Mouse (Mus musculus) urinary bladder, adult 2 months (tissue): Measurements from ENCODE around the gene Prcd. TPM values are rescaled to one million over a fixed set of nuclear protein-coding genes. Genes with fewer than 3 reads are reported as not detected.
"Not testable (repeated sequence)": the region's sequence is repeated elsewhere in the genome, so short reads cannot be mapped to it uniquely, and the experiment has no call there.

Experiments
- DNase-seq: peaks from one replicate; pipeline ENCODE4 v3.0.0; 2022; ENCODE audit warnings: low spot score
- polyA plus RNA-seq: library from polyadenylated mRNA; depleted of rRNA; stranded (reverse); fragments of >200 nt; gene quantifications from 2 replicates; pipeline ENCODE4 v1.2.3, GENCODE M21; 2012

The Prcd gene
- polyA plus RNA-seq, 1 experiment = 3.1 TPM

DNA sequence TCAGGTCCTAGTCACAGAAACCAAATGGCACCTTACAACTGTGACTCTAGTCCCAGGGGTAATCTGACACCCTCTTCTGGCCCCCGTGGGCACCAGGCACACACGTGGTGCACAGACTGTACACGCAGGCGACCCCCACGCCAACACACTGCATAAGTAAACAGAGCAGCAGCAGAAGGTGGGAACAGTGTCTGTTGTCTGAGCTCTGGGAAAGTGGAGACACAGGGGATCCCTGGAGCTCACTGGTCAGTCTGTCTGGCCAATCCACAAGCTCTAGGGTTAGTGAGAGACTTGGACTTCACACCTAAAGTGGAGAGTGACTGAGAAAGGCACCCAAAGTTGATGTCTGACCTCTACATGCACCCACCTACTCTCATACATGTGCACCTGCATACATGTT is 16.0 kb downstream of the Prcd start:
- no peak for DNase-seq

DNA sequence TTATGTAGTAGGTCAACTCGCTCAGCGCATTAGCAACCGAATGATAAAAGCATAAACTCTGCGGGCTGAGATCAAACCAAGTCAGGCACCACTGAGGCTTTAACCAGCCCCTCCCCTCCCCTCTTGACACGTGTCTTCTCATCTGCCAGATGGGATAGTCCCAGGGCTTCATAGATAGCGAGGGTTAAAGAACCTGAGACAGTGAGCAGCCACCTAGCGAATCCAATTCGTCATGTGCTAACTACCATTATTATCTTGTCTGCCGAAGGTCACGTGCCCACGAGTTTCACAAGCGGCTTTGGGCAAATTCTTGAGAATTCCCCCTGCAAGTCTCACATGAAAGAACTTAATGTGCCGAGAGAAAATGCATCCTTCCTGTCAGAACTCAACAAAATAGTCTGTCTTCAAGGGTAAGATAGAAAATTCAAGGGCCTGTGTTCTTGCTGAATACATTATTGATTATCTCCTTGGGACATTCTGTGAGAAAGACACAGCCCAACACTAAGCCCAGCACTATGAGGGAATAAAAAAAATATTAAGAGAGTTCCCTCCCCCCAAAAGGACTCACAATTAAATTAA is 16.5 kb downstream of the Prcd start:
- DNase-seq = no peak

DNA sequence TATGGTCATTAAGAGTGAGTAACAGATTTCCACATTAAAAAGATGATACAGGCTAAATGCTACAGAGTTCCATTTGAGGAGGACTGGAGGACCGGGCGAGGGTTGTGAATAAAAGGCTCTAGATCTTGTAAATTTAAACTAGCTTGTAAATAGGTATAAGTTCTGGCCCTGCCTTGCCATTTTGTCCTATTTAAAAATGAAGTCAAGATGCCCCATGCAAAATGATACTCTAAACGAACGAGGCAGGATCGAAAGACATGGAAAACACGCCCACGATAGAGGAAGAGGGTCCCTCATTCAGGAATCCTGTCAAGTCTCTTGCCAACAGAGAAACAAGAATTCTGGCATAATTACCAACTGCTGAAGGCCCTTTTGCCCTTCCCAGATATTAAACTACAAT is 17.1 kb downstream of the Prcd start:
- no peak for DNase-seq

DNA sequence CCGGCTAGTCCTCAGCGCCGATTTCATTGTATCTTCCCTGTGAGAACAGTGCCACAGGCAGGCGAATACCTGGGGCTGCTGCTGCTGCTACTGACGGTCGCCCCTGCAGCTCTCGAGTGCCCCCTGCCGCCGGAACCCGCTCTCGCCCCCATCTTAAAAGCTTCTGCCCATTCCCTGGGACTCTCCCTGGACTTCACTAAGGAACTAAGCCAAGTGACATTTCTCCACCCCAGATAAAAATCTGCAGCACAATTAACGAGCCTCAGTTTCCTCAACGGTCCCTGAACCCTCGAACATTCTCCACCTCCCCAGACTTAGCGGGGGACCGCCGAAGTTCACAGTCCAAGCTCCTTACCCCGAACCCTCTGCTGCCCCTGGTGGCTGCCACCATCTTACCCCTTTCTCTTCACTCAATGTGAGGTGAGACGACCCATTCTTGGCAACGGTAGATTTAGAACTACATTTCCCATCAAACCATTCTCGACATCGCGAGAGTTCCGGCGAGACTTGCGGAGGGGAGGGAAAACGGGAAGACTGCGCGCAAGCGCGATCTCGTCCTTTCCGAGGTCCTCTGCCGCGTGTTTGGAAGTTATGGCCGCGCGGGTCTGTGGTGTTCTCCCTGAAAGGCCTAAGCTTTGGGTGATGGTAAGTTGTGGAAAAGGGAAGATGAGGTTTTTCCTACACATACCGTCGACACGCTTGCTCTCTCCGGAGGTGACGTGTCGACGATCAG is 17.9 kb downstream of the Prcd start:
- peak; percentile 98 for DNase-seq

DNA sequence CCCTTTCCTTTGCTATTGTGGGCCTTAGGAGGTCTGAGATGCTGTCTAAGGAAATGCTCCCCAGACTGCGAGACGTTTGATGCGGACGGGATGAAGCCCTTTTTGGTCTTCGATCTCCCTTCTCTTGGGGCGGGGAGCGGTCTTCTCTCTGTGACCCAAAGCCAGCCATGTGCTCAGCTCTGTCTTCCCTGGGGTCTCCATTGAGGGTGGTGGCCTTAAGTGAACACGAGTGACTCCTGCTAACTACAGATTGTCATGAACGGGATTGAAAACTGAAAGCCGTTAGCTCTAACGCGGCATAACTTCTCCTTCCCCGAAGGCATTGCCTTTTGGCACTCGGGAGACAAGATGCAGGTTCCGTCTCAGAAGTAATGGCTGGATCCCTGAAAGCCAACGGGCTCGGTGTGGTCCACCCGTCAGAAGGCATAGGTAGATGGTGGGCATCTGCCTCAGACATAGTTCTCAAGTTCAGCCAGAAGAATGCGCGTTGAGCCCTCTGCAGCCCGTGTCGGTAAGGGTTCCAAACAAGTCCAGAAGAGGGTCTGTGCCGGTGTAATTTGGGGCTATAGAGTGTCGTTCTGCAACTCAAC is 18.6 kb downstream of the Prcd start:
- DNase-seq = no peak

DNA sequence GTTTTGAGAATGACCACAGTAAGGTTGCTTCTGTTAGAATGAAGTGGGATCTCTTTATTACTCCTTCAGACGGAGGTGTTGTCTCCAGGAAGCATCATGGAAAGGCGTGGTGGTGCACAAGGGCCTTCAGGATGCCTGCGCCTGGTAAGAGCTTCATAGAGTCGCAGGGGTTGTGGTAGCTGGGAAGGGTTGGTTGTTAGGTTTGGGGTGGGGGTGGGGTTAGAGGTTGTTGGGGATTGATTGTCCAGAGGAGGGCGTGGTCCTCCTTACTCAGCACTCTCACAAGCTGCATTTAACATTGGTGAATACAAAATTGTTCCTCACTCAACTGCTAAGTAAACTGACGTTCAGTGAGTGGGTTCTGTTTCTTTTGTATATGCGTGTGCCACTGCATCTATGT is 19.3 kb downstream of the Prcd start:
- no peak for DNase-seq

DNA sequence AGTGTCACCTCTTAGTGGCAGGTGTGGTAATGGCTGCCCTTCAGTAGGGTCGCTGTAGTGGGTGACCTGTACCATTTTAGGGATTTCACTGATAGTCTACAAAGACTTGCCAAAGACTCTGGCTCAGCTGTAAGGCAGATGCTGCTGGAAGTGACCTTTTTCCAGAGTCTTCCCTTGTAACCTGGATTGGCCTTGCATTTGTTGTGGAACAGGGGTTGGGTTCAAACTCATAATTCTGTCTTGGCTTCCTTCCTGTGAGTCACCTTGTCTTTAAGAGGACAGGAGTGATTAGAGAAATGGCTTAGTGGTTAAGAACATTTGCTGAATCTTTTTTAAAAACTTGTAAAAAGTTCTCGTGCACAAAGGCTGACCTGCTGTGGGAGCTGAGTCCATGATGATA is 20.1 kb downstream of the Prcd start:
- DNase-seq = no peak

DNA sequence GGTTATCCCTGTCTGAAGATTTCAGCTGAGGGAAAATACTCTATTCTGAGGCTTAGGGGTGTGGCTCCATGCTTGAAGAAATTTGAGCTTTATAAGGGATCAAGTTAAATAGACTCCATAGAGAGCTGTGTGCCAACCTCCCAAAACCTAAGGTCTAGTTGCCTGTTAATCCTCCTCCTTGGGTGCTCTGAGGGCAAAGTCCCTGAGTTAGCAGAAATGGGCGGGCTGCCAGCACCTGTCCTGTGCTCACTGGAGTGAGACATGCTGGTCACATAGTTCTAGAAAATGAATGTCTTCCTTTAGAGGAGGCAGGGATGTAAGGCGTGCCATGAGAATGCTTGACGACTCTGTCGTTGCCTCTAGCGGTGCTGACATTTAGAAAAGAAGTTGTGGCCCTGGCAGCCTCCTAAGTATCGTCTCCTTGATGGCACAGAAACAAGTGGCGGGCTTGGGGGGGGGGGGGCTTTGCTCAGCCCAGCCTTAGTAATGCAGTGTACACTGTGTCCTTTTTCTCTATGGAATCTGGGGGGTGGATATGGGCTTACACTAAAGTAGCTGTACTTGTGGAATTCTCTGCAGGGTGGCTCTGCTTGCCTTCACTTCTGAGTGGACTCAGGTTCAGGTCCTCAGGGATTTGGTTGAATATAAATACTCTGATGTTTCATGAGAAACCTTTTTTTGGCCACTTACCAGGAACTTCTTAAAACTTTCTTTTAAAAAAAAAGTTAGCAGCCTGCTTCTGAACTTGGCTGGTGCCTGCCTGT is 21.5 kb downstream of the Prcd start:
- no peak for DNase-seq

DNA sequence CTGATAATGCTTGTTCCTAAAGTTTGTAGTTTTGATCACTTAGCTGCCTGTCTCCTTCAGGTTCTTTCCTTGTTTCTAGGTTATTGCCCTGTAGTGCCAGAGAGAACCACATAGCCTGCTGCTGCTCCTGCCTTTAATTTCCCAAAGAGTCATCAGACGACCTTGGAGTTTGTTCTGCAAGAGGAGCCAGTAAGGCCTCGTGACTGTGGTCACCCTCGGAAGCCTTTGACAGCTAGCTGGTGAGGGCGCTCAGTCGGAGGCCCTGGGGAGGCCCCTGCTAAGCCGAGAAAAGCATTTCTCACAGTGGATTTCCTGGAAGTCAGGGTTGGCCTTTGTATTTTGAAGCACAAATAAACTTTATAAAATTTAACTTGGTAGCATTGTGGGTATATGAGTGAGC is 22.1 kb downstream of the Prcd start:
- DNase-seq = not testable (repeated sequence)

DNA sequence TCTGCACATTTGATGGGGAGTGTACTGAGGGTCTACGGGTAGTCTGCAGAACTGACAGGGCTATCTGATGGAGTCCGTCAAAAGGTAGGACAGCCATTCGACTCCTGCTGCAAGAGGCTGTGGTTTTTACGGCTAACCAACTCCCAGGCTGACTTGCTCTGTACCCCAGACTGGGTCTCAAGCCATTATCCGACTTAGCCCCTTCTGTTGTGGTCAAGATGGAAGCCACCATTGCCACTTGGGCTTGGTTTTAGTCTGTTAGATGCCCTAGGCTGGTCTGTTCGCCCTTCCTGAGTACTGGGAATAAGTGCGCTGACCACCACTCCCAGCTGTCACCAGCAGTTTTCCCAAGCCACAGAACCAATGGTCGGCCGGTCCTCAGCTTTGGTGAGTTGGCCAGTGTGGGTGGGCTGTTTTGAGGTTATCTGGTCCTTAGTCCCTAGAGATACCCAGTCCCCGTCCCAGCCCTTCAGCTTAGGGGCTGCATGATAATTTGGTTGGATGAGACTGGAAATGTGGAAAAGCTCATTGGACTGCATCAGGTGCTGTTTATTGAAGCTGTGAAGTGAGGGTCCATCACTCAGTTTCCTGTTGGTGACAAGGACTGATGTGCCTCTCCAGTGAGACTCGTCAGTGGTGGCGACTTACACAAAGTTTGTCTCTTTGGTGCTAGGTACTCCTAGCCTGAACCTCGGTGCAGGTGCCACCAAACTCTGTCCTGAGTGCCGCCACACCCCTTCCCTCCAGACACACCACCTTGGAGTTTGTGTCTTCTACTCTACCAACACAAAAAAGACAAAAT is 23.0 kb downstream of the Prcd start:
- DNase-seq = no peak

DNA sequence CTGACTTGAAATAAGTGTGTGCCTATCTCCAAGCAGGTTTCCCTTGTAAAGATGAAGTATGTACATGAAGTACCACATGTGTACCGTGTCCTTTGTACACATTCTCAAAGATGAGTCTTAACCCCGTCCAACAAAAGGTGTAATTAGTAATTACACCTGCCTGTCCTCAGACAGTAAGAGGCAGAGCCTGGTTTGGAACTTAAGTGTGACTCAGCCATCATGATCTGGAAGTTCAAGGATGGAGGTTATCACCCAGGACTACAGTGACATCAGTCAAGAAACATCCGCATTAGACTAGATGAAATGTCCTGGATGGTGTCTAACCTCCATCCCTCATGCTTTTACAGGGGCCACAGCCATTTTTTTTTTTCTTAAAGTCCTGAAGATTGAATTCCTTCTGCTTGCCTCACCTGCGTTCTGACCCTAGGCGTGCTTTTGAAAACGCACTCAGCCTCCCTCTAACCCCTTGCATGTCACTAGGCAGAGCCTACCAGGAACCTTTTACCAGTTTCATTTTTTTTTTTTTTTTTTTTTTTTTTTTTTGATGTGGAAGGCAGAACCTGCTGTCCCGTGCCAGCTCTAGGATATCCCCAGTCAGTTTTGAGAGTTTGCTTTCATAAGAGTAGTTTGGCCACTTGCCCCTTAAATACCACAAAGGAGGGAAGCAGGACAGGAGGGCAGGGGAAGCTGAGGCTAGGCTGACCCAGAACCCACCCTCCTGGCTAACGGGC is 24.5 kb downstream of the Prcd start:
- no peak for DNase-seq

DNA sequence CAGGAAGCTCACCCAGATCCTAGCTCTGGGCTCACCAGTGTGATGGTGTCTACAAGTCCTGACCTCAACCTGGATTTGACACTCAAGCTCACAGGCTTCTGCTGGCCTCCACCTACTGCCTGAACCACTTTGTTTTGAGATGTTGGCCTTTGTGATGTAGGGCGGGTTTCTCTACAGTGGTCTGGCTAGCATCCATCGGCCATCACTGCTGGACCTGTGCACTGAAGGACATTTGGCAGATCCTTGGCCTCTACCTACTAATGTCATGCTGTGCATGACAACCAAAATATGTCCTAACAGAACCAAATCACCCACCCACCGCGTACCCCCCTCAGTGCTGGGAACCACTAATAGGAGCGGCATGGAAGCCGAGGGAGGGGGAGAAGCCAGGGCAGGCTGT is 25.8 kb downstream of the Prcd start:
- DNase-seq = no peak

DNA sequence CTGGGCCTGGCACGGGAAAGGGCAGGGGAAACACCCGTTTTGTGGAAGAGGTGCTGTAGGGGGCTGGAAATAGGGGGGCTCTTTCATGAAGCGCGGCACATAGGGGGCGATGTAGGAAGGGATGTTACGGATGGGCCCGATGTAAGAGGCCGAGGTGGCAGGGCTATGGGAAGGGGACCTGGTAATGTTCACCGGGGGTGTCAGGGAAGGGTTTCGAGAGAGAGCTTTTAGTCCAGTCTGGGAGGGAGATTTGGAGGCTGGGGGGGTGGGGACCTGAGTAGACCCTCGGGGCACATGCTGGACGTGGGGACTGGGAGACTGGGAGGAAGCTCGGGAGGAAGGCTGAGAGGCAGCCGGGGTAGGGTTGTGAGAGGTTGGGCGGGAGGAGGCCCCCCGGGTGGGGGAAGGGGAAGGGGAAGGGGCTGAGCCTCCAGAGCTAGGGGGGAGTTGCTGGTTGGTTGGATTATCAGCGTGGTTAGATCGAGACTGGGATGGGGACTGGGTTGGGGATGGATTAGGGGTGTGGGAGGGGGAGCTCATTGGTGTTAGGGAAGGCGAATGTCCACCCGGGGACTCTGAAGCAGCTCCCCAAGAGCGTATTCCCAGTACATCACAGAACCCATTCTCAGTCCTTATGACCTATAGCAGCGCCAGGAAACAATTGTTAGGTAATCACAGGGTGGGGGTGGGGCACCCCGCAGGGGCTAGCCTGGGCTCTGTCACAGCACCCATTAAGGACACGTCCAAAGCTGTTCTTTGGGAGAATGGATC is 27.2 kb downstream of the Prcd start:
- no peak for DNase-seq

DNA sequence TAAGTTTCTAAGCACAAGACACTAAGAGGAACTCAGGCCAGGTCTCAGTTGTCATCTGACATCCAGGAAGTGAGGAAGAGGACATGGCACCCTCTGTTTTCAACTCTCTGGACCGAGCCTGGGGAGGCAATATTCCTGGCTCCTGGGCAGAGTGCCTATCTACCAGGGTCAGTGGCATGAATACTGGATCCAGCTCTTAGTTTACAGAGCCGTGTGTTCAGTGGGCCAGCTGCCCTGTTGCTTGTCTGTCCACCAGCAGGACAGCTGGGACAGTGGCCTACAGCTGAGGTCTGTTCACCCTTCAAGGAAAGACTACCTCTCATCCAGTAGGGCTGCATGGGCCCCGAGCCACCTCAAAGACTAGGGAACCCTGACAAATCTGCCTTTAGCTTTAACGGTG is 27.8 kb downstream of the Prcd start:
- DNase-seq = no peak

DNA sequence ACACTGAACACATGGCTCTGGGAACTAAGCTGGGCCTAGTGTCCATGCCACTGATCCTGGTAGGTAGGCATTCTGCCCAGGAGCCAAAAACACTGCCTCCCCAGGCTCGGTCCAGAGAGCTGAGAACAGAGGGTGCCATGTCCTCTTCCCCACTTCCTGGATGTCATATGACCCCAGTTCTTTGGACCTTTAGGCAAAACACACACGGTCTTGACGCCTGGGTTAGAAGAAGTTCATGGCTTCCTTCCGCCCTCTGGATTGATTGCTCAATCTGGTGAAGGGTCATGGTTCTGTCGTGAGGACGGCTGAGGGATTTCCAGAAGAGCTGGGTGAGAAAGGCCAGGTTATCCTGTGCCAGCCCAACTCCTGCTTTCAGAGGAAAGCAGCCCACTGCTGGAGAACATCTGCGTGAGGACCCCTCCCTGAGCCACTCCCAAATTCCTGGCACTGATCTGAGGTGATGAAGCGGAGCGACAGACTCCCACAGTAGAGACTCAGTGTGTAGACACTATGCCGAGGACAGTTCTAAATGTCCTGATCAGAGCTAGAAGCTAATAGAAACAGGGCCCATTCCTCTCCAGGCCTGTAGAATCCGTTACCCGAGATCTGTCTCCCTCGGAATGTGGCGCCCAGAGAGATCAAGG is 29.3 kb downstream of the Prcd start:
- no peak for DNase-seq

DNA sequence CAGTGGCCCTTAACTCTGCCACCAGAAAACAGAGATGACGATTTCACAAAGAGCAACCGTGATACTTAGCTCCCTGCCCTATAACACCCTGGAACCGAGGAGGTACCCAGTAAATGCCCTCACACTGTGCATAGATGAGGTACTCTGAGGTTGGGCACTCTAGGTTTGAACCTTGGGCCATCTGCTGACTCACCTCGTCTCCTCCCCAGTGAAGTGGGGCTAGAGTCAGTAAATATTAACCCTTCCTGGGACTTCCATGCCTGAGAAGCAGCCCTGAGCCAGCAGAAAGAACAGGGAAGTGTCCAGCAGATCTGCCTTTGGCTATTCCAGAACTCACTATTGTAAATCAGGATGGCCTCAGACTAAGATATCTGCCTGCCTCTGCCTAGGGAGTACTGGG is 30.4 kb downstream of the Prcd start:
- no peak for DNase-seq

DNA sequence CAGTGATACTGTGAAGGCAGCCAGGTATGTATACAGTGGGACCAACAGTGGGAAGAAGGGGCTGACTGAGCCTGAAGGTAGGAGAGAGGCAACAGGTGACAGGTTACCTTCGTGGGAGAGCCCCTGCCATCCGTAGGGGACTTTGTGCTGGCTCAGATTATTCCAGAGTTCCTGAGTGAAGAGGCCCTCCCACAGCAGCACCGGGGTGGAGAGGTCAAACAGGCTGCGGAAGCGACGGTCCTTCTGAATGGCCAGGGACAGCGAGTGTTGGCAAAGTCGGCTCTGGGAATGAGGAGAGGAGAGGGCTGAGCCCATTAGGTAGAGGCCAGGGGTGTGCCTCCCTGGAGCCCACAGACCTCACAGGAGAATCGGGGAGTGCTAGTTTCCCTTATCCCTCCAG is 32.4 kb downstream of the Prcd start:
- no peak for DNase-seq

DNA sequence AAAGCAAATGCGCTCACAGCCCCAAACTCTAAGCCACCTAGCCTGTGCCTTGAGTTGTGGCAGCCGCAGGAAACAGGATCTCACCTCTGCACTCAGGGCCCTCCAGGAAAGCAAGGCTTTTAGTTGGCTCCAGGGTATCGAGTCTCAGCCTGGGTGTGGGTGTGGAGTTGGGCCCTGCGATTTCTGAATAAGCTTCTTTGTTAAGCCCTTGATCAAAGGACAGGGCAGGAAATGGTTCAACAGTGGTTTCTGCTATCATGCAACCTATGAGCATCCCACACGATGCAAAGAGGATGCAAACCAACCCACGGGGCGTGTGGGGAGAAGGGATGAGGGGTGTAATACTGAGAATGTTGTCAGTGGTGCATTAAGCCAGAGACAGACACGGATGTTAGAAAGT is 34.6 kb downstream of the Prcd start:
- no peak for DNase-seq

DNA sequence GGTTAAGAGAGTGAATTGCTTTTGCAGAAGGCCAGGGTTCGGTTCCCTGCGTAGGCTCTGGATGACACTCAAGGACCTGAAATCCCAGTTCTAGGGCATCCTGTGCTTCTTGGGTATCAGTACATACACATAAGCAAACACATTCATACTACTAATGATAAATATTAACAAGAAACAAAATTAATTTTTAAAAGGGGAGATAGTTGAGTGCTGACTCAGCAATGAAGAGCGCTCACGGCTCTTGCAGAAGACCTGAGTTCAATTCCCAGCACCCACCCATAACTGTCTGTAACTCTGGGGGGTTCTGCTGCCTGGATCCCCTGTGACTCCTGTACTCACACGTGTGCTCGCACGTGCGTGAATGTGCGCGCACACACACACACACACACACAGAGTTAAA is 36.3 kb downstream of the Prcd start:
- no peak for DNase-seq
